Mouse (Mus musculus) CH12.LX (cell line): ENCODE data around the gene Dph1. TPM values are rescaled to one million over a fixed set of nuclear protein-coding genes. Genes with fewer than 3 reads are reported as not detected.
A peak's percentile ranks its signal among the peaks of the same experiment; 100 is the strongest.

Experiments used
- DNase-seq: peaks from one replicate; pipeline ENCODE4 v3.0.0-alpha.2; 2013; ENCODE audit errors: extremely low read depth
- H3K27ac ChIP-seq: 2 replicates; pipeline ENCODE4 v1.5.1; 2012; ENCODE audit warnings: low read depth, mild to moderate bottlenecking, control low read depth, moderate library complexity; ENCODE audit not compliant: insufficient read depth
- H3K27me3 ChIP-seq: replicated peaks from 2 replicates; pipeline ENCODE3; 2012; ENCODE audit warnings: inconsistent platforms
- H3K36me3 ChIP-seq, 2 experiments: replicated peaks in 1 of 2; 2 replicates each; pipeline versions ENCODE3 to v1.6.1; 2012; ENCODE audit warnings: inconsistent platforms in 1 of 2, low read length in 1 of 2, mild to moderate bottlenecking in 1 of 2, mixed read lengths in 1 of 2, moderate library complexity in 1 of 2; ENCODE audit not compliant: control insufficient read depth in 1 of 2, insufficient read depth in 1 of 2
- H3K4me1 ChIP-seq, 2 experiments: 2 replicates each; pipeline ENCODE4 v1.6.1; 2012; ENCODE audit warnings: inconsistent platforms in 1 of 2, moderate library complexity in 1 of 2; ENCODE audit not compliant: insufficient read depth in 2 of 2, control insufficient read depth in 1 of 2
- H3K4me2 ChIP-seq: 2 replicates; pipeline ENCODE4 v1.6.1; 2012; ENCODE audit warnings: low read depth, mild to moderate bottlenecking, control low read depth; ENCODE audit not compliant: poor library complexity, insufficient read depth, severe bottlenecking
- H3K4me3 ChIP-seq, 3 experiments: fragments of 150-350 bp in 1 of 3; sonication (generic) in 1 of 3; replicated peaks in 1 of 3; 2 replicates each; pipeline versions ENCODE3 to v1.5.1; 2011 to 2012; ENCODE audit warnings: low read depth in 2 of 3, low read length in 2 of 3, mild to moderate bottlenecking in 2 of 3, moderate library complexity in 2 of 3, control low read depth in 1 of 3, improper control_type of control experiment in 1 of 3, inconsistent platforms in 1 of 3, mixed read lengths in 1 of 3; ENCODE audit not compliant: poor library complexity in 1 of 3
- H3K79me2 ChIP-seq: replicated peaks from 2 replicates; pipeline ENCODE4 v1.6.1; 2012; ENCODE audit warnings: mild to moderate bottlenecking, moderate library complexity; ENCODE audit not compliant: control insufficient read depth, poor library complexity, insufficient read depth, severe bottlenecking; ENCODE audit errors: extremely low read depth
- H3K9ac ChIP-seq: 2 replicates; pipeline ENCODE4 v1.6.1; 2012; ENCODE audit warnings: low read depth, mild to moderate bottlenecking, control low read depth, moderate library complexity; ENCODE audit not compliant: insufficient read depth
- H3K9me3 ChIP-seq: replicated peaks from 2 replicates; pipeline ENCODE3; 2012; ENCODE audit warnings: low read length, inconsistent platforms, mixed read lengths
- BHLHE40 ChIP-seq: IDR thresholded peaks from 2 replicates; pipeline ENCODE4 v1.6.1; 2011; ENCODE audit warnings: mild to moderate bottlenecking, low read depth, low read length, improper control_type of control experiment
- CHD2 ChIP-seq: IDR thresholded peaks from 2 replicates; pipeline ENCODE4 v1.6.1; 2011; ENCODE audit warnings: low read length, improper control_type of control experiment
- CTCF ChIP-seq, 2 experiments: IDR thresholded peaks in 1 of 2; conservative IDR thresholded peaks in 1 of 2; 2 replicates each; pipeline ENCODE4 v1.5.1; 2011 to 2012; ENCODE audit warnings: low read depth in 2 of 2, low read length in 2 of 2, improper control_type of control experiment in 1 of 2, inconsistent platforms in 1 of 2, mild to moderate bottlenecking in 1 of 2, moderate library complexity in 1 of 2
- ELF1 ChIP-seq: IDR thresholded peaks from 2 replicates; pipeline ENCODE4 v1.6.1; 2014; ENCODE audit warnings: low read depth, mild to moderate bottlenecking, inconsistent platforms, low read length, improper control_type of control experiment
- EP300 ChIP-seq: IDR thresholded peaks from 2 replicates; pipeline ENCODE4 v1.6.1; 2011; ENCODE audit warnings: low read length, improper control_type of control experiment
- ETS1 ChIP-seq: conservative IDR thresholded peaks from 2 replicates; pipeline ENCODE4 v1.6.1; 2012; ENCODE audit warnings: low read depth, mild to moderate bottlenecking, inconsistent platforms, low read length, improper control_type of control experiment, moderate library complexity
- IRF4 ChIP-seq: IDR thresholded peaks from 2 replicates; pipeline ENCODE4 v1.6.1; 2014; ENCODE audit warnings: low read depth, mild to moderate bottlenecking, inconsistent platforms, low read length, improper control_type of control experiment
- JUND ChIP-seq: conservative IDR thresholded peaks from 2 replicates; pipeline ENCODE4 v1.6.1; 2011; ENCODE audit warnings: low read depth, low read length, improper control_type of control experiment
- KAT2A ChIP-seq: IDR thresholded peaks from 2 replicates; pipeline ENCODE4 v1.6.1; 2012; ENCODE audit warnings: low read length, improper control_type of control experiment, inconsistent platforms; ENCODE audit not compliant: insufficient replicate concordance
- MAFK ChIP-seq: IDR thresholded peaks from 2 replicates; pipeline ENCODE4 v1.6.1; 2011; ENCODE audit warnings: low read length, improper control_type of control experiment; ENCODE audit not compliant: insufficient replicate concordance
- MAZ ChIP-seq: IDR thresholded peaks from 2 replicates; pipeline ENCODE4 v1.6.1; 2012; ENCODE audit warnings: low read depth, mild to moderate bottlenecking, inconsistent platforms, low read length, improper control_type of control experiment, moderate library complexity
- MEF2A ChIP-seq: IDR thresholded peaks from 2 replicates; pipeline ENCODE4 v1.6.1; 2014; ENCODE audit warnings: low read depth, mild to moderate bottlenecking, inconsistent platforms, low read length, improper control_type of control experiment, borderline replicate concordance
- MYC ChIP-seq: IDR thresholded peaks from 2 replicates; pipeline ENCODE4 v1.6.1; 2011; ENCODE audit warnings: low read depth, mild to moderate bottlenecking, improper control_type of control experiment, low read length
- NRF1 ChIP-seq: IDR thresholded peaks from 2 replicates; pipeline ENCODE4 v1.6.1; 2014; ENCODE audit warnings: low read depth, mild to moderate bottlenecking, inconsistent platforms, low read length, improper control_type of control experiment, moderate library complexity
- TBP ChIP-seq: conservative IDR thresholded peaks from 2 replicates; pipeline ENCODE4 v1.6.1; 2011; ENCODE audit warnings: low read depth, low read length, improper control_type of control experiment
- TCF12 ChIP-seq: IDR thresholded peaks from 2 replicates; pipeline ENCODE4 v1.6.1; 2014; ENCODE audit warnings: low read depth, mild to moderate bottlenecking, inconsistent platforms, low read length, improper control_type of control experiment
- USF2 ChIP-seq: conservative IDR thresholded peaks from 2 replicates; pipeline ENCODE4 v1.6.1; 2011; ENCODE audit warnings: low read depth, low read length, improper control_type of control experiment
- ZC3H11A ChIP-seq: IDR thresholded peaks from 2 replicates; pipeline ENCODE4 v1.6.1; 2012; ENCODE audit warnings: low read depth, mild to moderate bottlenecking, inconsistent platforms, low read length, improper control_type of control experiment
- dilution Hi-C: fragments of 300-500 bp; cut with MboI; formaldehyde crosslinking; loops from 2 replicates; pipeline ENCODE4 v1.14.3; 2020; ENCODE audit warnings: low sequenced_read_pairs; ENCODE audit not compliant: extremely low pct_unique_long_range_greater_than_20kb, extremely low pct_ligation_motif_present
- in situ Hi-C: fragments of 300-500 bp; cut with MboI; formaldehyde crosslinking; loops from 3 replicates; pipeline ENCODE4 v1.14.3; 2019; ENCODE audit warnings: low sequenced_read_pairs, low pct_ligation_motif_present, low pct_unique_long_range_greater_than_20kb, mixed read lengths
- polyA plus RNA-seq: library from polyadenylated mRNA; unstranded; fragments of >175 nt; gene quantifications from 2 replicates; pipeline ENCODE4 v1.2.1, GENCODE M21; 2012; ENCODE audit warnings: low read depth; ENCODE audit not compliant: insufficient read length
- total RNA-seq, 2 experiments: library from RNA; depleted of rRNA; stranded (reverse); fragments of 300-350 nt in 1 of 2; fragments of >200 nt in 1 of 2; gene quantifications; 2 replicates each; pipeline ENCODE4 v1.2.3; 2012 to 2014

The Dph1 gene
- total and polyA plus RNA-seq, 3 experiments, result 47.7 to 57.0 (median 54.7) TPM

- no peak for DNase-seq
- no peak overlapping the region for H3K4me2 ChIP-seq
- no peaks in the 10 kb centered on the region for H3K27me3 ChIP-seq
- dilution Hi-C loops, result no loop called here
- H3K9me3 ChIP-seq, result no peaks in the 10 kb centered on the region
- peaks cover 27 to 86% of the 10 kb centered on the region in 2 experiments for H3K36me3 ChIP-seq
- H3K4me3 ChIP-seq, result no peak overlapping the region
- H3K79me2 ChIP-seq, result no peaks in the 10 kb centered on the region
- TF ChIP-seq MYC (no peak), BHLHE40 (no peak), JUND (no peak), ZC3H11A (no peak), CHD2 (no peak), EP300 (no peak), MAZ (no peak), ELF1 (no peak), MEF2A (no peak)
- no peak overlapping the region for H3K27ac ChIP-seq
- no peak overlapping the region for H3K9ac ChIP-seq
- in situ Hi-C loops, result no loop called here
- H3K4me1 ChIP-seq, result peaks cover 20 to 46% of the 10 kb centered on the region in 2 experiments
These were observed 49.1 kb downstream of the Dph1 start for GRCm38 (mm10) chr11:75141913-75142312.

GRCm38 (mm10) chr11:75141038-75141437 lies 50.0 kb downstream of the Dph1 start:
- H3K27me3 ChIP-seq, result no peaks in the 10 kb centered on the region
- TF ChIP-seq KAT2A, result no peak
- TF ChIP-seq ELF1, result 0 out of 2 replicates have a peak, but pooled peaks have one; percentile 20
- TF ChIP-seq ETS1, result 0 out of 2 replicates have a peak, but pooled peaks have one; percentile 24
- peak; percentile 38; the same call in 1 of the 2 replicates for TF ChIP-seq IRF4
- no peak overlapping the region for H3K27ac ChIP-seq
- DNase-seq, result no peak
- in situ Hi-C loops, result no loop called here
- peaks cover 24 to 85% of the 10 kb centered on the region in 2 experiments for H3K36me3 ChIP-seq
- peaks cover 22 to 52% of the 10 kb centered on the region in 2 experiments for H3K4me1 ChIP-seq
- H3K9me3 ChIP-seq, result no peaks in the 10 kb centered on the region
- no peak overlapping the region for H3K4me3 ChIP-seq
- dilution Hi-C loops, result no loop called here
- no peaks in the 10 kb centered on the region for H3K79me2 ChIP-seq
- no peak overlapping the region for H3K9ac ChIP-seq
- no peak overlapping the region for H3K4me2 ChIP-seq

- in situ Hi-C loops, result no loop called here
- DNase-seq, result no peak
- Histone ChIP-seq H3K4me1 (peaks cover 24 to 57% of the 10 kb centered on the region in 2 experiments), H3K36me3 (peaks cover 23 to 85% of the 10 kb centered on the region in 2 experiments), H3K79me2 (no peaks in the 10 kb centered on the region), H3K27me3 (no peaks in the 10 kb centered on the region), H3K27ac (no peak overlapping the region), H3K9me3 (no peaks in the 10 kb centered on the region), H3K4me3 (no peak overlapping the region), H3K9ac (no peak overlapping the region), H3K4me2 (no peak overlapping the region)
- no peak for TF ChIP-seq CTCF (conservative IDR thresholded peaks at IDR 0.05 in 1 of 2, IDR thresholded peaks at IDR 0.05 in 1 of 2; ENCODE audit: low read depth in 2 of 2, low read length in 2 of 2)
- TF ChIP-seq TCF12, result no peak
- TF ChIP-seq TBP, result no peak
- TF ChIP-seq MAFK, result no peak
- TF ChIP-seq USF2, result no peak
- no peak for TF ChIP-seq MAZ
- no peak for TF ChIP-seq NRF1
- TF ChIP-seq IRF4, result no peak
- dilution Hi-C loops, result no loop called here
These were observed 50.6 kb downstream of the Dph1 start for GRCm38 (mm10) chr11:75140431-75140830.
